Mouse (Mus musculus) macrophage (primary cell): ENCODE data around the gene Efemp2. TPM values are rescaled to one million over a fixed set of nuclear protein-coding genes. Genes with fewer than 3 reads are reported as not detected.

Experiments
- H3K27ac ChIP-seq: fragments of 350-480 bp; formaldehyde crosslinking; 2 replicates; pipeline ENCODE4 v1.9.0; 2021
- H3K36me3 ChIP-seq: fragments of 350-480 bp; formaldehyde crosslinking; 2 replicates; pipeline ENCODE4 v1.9.0; 2021; ENCODE audit errors: inconsistent target
- H3K4me3 ChIP-seq: fragments of 350-480 bp; formaldehyde crosslinking; 2 replicates; pipeline ENCODE4 v1.9.0; 2021; ENCODE audit errors: inconsistent target
- H3K79me2 ChIP-seq: fragments of 350-480 bp; formaldehyde crosslinking; 2 replicates; pipeline ENCODE4 v1.9.0; 2021; ENCODE audit errors: inconsistent target
- WGBS: methylation state at CpG from one replicate; pipeline ENCODE4 v1.1.7; 2026; ENCODE audit warnings: inconsistent platforms; ENCODE audit not compliant: missing documents; 5-methylcytosine and 5-hydroxymethylcytosine counted together
- polyA plus RNA-seq: library from polyadenylated mRNA; stranded (reverse); fragments of 250-400 nt; gene quantifications from 3 replicates; pipeline ENCODE4 v1.2.4, GENCODE M21; 2018; ENCODE audit warnings: inconsistent platforms

Gene Efemp2
- polyA plus RNA-seq, 1 experiment from 2014 or later, result 6.8 TPM

GRCm38 (mm10) chr19:5515840-5516777 is 42.4 kb downstream of the Efemp2 start:
- 95% methylated on average over 7 of the region's 7 CpGs for WGBS
- no peaks in the 10 kb centered on the region for H3K36me3 ChIP-seq
- no peak overlapping the region for H3K4me3 ChIP-seq
- H3K27ac ChIP-seq, result no peak overlapping the region
- peaks cover 10% of the 10 kb centered on the region for H3K79me2 ChIP-seq

DNA sequence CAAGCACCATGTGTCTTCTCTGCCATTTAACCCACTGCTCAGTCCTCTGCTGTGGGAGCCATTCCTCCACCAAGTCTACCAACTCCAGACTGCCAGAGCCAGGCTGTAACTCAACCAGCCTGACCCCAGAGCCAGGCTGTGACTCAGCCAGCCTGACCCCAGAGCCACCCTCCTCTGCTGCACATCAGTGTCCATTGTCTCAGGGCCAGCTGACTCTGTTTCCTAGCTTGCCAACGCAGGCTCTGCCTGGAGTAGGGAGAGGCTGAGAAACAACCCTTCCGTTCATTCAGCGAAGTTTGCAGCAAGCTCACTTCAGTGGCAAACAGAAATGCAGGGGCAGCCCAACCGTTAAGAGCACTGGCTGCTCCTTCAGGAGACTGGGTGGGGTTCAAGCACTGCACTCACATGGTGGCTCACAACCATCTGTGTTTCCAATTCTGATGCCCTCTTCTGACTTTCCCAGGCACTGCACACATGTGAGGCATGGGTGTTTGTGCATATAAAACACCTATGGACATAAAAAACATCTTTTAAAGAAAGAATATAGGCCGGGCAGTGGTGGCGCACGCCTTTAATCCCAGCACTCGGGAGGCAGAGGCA is 43.3 kb downstream of the Efemp2 start:
- no peak overlapping the region for H3K4me3 ChIP-seq
- H3K79me2 ChIP-seq, result peaks cover 2% of the 10 kb centered on the region; the same call in 1 of the 2 replicates
- 92% methylated on average over 8 of the region's 8 CpGs for WGBS
- H3K27ac ChIP-seq, result no peak overlapping the region
- H3K36me3 ChIP-seq, result no peaks in the 10 kb centered on the region

DNA sequence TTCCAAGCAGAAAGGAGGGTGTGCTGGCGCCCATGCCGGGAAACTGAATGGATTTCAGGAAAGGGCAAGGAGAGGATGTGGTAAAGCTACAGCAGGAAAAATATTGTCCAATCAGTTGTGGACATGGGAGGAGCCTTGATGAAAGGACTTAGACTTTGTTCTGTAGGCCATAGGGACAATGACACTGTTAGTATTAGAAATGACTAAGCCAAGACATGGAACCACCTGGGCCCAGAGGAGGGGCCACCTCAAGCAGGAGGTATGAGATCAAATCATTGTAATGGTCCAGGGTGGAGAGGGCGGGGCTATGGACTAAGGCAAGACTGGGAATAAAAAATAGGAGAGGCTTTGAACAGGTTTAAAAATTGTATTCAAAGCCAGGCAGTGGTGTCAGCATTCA is 45.0 kb downstream of the Efemp2 start:
- WGBS, result 100% methylated on average over 3 of the region's 3 CpGs

DNA sequence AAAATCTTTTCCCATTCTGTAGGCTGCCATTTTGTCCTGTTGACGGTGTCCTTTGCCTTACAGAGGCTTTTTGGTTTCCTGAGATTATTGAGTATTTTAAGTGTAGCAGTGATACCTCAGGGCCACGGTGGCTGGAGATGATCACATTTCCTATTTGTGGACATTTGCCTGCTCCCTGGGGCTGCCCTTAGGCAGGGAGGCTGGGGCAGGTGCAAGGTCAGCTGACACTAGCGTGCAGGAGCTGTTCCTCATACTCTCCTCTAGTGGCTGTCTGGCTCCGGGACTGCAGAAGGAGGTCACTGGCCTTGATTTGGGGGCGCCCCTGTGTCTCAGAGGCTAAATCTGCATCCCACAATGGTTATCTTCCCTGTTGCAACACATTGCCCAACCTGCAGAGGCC is 51.5 kb downstream of the Efemp2 start:
- no peak overlapping the region for H3K27ac ChIP-seq
- 75% methylated on average over 5 of the region's 5 CpGs for WGBS

More for the DNA sequence above, 45.0 kb downstream of the Efemp2 start:
- H3K27ac ChIP-seq, result no peak overlapping the region
- H3K4me3 ChIP-seq, result no peak overlapping the region
- no peaks in the 10 kb centered on the region for H3K36me3 ChIP-seq
- H3K79me2 ChIP-seq, result no peaks in the 10 kb centered on the region

GRCm38 (mm10) chr19:5529325-5530137 is 55.8 kb downstream of the Efemp2 start:
- Histone ChIP-seq H3K36me3 (no peaks in the 10 kb centered on the region), H3K79me2 (no peaks in the 10 kb centered on the region), H3K4me3 (peak overlapping the region; percentile 8; the same call in 1 of the 2 replicates), H3K27ac (no peak overlapping the region)
- WGBS, result 16% methylated on average over 19 of the region's 20 CpGs

More for the DNA sequence above, 51.5 kb downstream of the Efemp2 start:
- no peak overlapping the region for H3K4me3 ChIP-seq
- H3K36me3 ChIP-seq, result no peaks in the 10 kb centered on the region
- no peaks in the 10 kb centered on the region for H3K79me2 ChIP-seq

GRCm38 (mm10) chr19:5530138-5530524 is 56.4 kb downstream of the Efemp2 start:
- H3K36me3 ChIP-seq, result no peaks in the 10 kb centered on the region
- WGBS, result 90% methylated on average over 7 of the region's 7 CpGs
- H3K27ac ChIP-seq, result no peak overlapping the region
- no peak overlapping the region for H3K4me3 ChIP-seq
- no peaks in the 10 kb centered on the region for H3K79me2 ChIP-seq

Other genes starting within 250 kb of the Efemp2 start
- gene Pacs1, start 200.8 kb upstream of the Efemp2 start, polyA plus RNA-seq, result 14.8 to 16.9 TPM (median 16.9 TPM) in 3 replicates
- 131 to 171 TPM (median 133 TPM) in 3 replicates for gene Sf3b2, start 178.5 kb upstream of the Efemp2 start, polyA plus RNA-seq
- not detected in 3 replicates for gene Gal3st3, start 175.6 kb upstream of the Efemp2 start, polyA plus RNA-seq
- gene Catsper1, start 138.2 kb upstream of the Efemp2 start, polyA plus RNA-seq, result not detected in 3 replicates
- 0.05 to 0.27 TPM in 2 of 3 replicates, not detected in the other for gene Cst6, start 124.4 kb upstream of the Efemp2 start, polyA plus RNA-seq
- gene Eif1ad, start 107.2 kb upstream of the Efemp2 start, polyA plus RNA-seq, result 12.7 to 36.5 TPM (median 17.7 TPM) in 3 replicates
- gene Banf1, start 106.8 kb upstream of the Efemp2 start, polyA plus RNA-seq, result 43.3 to 113 TPM (median 54.5 TPM) in 3 replicates
- gene Sart1, start 85.3 kb upstream of the Efemp2 start, polyA plus RNA-seq, result 31.4 to 48.9 TPM (median 32.4 TPM) in 3 replicates
- not detected in 3 replicates for gene Tsga10ip, start 71.4 kb upstream of the Efemp2 start, polyA plus RNA-seq
- gene Drap1, start 49.0 kb upstream of the Efemp2 start, polyA plus RNA-seq, result 147 to 170 TPM (median 156 TPM) in 3 replicates
- gene AI837181, start 48.8 kb upstream of the Efemp2 start, polyA plus RNA-seq, result 28.7 to 55.4 TPM (median 29.9 TPM) in 3 replicates
- 0.43 TPM in 1 of 3 replicates, not detected in the others for gene Fosl1, start 26.4 kb upstream of the Efemp2 start, polyA plus RNA-seq
- 0.80 to 3.3 TPM (median 2.9 TPM) in 3 replicates for gene Ccdc85b, start 16.1 kb upstream of the Efemp2 start, polyA plus RNA-seq
- 40.2 to 58.1 TPM (median 52.2 TPM) in 3 replicates for gene Fibp, start 13.3 kb upstream of the Efemp2 start, polyA plus RNA-seq
- 0.24 to 0.53 TPM in 2 of 3 replicates, not detected in the other for gene Ctsw, start 5.4 kb upstream of the Efemp2 start, polyA plus RNA-seq
- gene Mus81, start 14.4 kb downstream of the Efemp2 start, polyA plus RNA-seq, result 6.4 to 14.5 TPM (median 10.8 TPM) in 3 replicates
- 1,230 to 2,008 TPM (median 1,377 TPM) in 3 replicates for gene Cfl1, start 16.5 kb downstream of the Efemp2 start, polyA plus RNA-seq
- 0.34 to 1.6 TPM (median 0.91 TPM) in 3 replicates for gene 1700020D05Rik, start 29.8 kb downstream of the Efemp2 start, polyA plus RNA-seq
- 5.5 to 23.0 TPM (median 11.7 TPM) in 3 replicates for gene Snx32, start 36.6 kb downstream of the Efemp2 start, polyA plus RNA-seq
- 0.11 TPM in 1 of 3 replicates, not detected in the others for gene Ovol1, start 86.7 kb downstream of the Efemp2 start, polyA plus RNA-seq
- 10.0 to 20.3 TPM (median 16.8 TPM) in 3 replicates for gene Ap5b1, start 94.1 kb downstream of the Efemp2 start, polyA plus RNA-seq
- 11.6 to 23.4 TPM (median 21.6 TPM) in 3 replicates for gene Rnaseh2c, start 127.9 kb downstream of the Efemp2 start, polyA plus RNA-seq
- 35.4 to 54.4 TPM (median 47.1 TPM) in 3 replicates for gene Kat5, start 136.3 kb downstream of the Efemp2 start, polyA plus RNA-seq
- gene Rela, start 163.5 kb downstream of the Efemp2 start, polyA plus RNA-seq, result 48.3 to 268 TPM (median 62.4 TPM) in 3 replicates
- 29.5 to 49.9 TPM (median 44.1 TPM) in 3 replicates for gene Sipa1, start 189.8 kb downstream of the Efemp2 start, polyA plus RNA-seq
- gene Map3k11, start 214.8 kb downstream of the Efemp2 start, polyA plus RNA-seq, result 29.4 to 53.8 TPM (median 31.8 TPM) in 3 replicates
- gene Pcnx3, start 215.0 kb downstream of the Efemp2 start, polyA plus RNA-seq, result 16.4 to 37.7 TPM (median 26.8 TPM) in 3 replicates
- gene Kcnk7, start 230.4 kb downstream of the Efemp2 start, polyA plus RNA-seq, result not detected in 3 replicates